Mouse (Mus musculus) E14TG2a.4 (cell line): ENCODE results near the gene Kdr.

Experiments
- CTCF ChIP-seq: conservative IDR thresholded peaks from 2 replicates; pipeline ENCODE4 v1.5.1; 2014; ENCODE audit warnings: low read length
- NANOG ChIP-seq: IDR thresholded peaks from 2 replicates; pipeline ENCODE4 v1.6.1; 2014; ENCODE audit warnings: borderline replicate concordance, low read length, mixed read lengths
- POU5F1 ChIP-seq: IDR thresholded peaks from 2 replicates; pipeline ENCODE4 v1.6.1; 2014; ENCODE audit warnings: low read length, borderline replicate concordance

GRCm38 (mm10) chr5:75936223-75936622 is 42.0 kb downstream of the Kdr start:
- TF ChIP-seq POU5F1 = no peak
- no peak for TF ChIP-seq CTCF
- no peak for TF ChIP-seq NANOG
